Mouse (Mus musculus): ENCODE data around the gene Esam. TPM values are rescaled to one million over a fixed set of nuclear protein-coding genes. Genes with fewer than 3 reads are reported as not detected.

Gene Esam
- not detected for polyA plus RNA-seq (2017; shearing (Covaris generic))

DNA sequence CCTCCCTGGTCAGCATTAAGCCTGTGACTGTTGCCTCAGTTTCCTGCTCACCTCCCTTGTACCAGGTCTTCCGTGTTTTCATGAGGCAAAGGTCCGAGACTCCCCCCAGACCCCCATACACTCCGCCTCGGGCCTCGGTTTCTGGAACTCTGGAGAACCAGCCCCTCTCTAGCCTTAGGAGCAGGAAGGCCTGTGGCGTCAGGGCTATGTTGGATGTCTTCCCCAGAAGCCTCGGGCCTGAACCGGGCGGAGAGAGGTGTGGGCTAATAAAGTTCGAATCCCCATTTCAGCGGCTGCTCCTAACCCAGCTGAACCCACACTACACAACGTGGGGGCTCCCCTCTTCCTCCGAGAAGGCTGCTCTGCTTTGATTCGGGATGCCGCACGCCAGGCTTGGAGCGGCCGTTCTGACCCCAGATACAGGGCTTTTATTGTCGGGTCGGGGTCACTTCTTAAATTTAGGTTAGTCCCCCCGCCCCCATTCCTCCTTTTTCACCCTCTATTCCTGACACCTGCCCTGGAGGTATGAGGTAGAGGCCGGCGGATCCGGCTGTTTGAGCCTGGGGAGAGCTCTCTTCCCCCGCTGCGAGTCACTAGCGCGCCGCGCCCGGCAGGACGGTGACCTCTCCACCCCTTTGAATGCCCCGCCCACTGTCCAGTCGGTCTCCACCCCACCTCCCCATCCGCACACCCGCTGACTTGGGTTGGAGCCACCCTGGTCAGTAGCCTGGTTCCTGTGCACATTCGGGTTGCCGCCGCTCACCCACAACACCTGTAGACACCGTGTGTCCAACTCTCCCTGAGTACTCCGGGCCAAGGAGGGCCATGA is at the start of gene Esam:
Gene Esam, plus strand, starts transcription at position 683 of the 829 bp plus-strand sequence.

GRCm38 (mm10) chr9:37488611-37489396 is 39.1 kb upstream of the Esam start, which contains the start of gene Msantd2:
Gene Msantd2, plus strand, starts transcription at chr9:37489319.

GRCm38 (mm10) chr9:37539170-37540025 is 11.5 kb downstream of the Esam start, which contains the start of gene Vsig2:
Gene Vsig2, plus strand, starts transcription at chr9:37539255.

DNA sequence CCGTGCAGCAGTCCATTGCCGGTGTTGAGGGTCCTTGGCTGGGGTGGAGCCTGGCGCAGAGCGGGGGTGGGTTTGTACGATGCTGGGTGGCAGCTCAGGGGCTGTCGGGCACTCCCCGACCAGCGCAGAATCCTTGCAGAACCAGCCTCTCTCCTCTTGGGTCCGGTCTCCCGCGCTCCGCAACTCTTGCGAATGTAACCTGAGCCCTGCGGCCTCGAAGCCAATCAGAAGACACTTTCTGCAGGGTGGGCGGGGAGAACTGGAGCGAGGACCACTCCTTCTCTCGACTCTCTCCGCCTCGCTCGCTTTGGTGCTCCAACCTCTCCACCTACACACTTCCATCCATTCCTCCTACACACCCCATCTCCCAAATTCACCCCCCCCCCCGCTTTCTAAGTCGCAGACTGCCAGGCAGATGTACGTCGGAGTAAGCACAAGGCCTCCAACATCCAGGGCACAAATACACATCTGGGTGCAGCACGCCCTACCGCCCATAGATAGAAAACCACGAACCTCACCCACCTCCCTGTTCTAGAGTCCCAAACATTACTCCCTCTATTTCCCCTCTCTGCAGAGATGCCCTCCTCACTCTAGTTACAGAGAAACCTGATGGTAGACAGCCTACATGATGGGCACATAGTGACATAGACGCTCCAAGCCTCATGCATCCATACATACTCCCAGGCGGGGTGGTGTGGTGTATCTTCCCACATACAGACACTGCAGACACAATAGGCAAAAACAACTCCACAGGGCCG is 24.8 kb downstream of the Esam start, which contains the start of gene Nrgn:
Gene Nrgn, minus strand, starts transcription at position 369 of the 758 bp plus-strand sequence.

DNA sequence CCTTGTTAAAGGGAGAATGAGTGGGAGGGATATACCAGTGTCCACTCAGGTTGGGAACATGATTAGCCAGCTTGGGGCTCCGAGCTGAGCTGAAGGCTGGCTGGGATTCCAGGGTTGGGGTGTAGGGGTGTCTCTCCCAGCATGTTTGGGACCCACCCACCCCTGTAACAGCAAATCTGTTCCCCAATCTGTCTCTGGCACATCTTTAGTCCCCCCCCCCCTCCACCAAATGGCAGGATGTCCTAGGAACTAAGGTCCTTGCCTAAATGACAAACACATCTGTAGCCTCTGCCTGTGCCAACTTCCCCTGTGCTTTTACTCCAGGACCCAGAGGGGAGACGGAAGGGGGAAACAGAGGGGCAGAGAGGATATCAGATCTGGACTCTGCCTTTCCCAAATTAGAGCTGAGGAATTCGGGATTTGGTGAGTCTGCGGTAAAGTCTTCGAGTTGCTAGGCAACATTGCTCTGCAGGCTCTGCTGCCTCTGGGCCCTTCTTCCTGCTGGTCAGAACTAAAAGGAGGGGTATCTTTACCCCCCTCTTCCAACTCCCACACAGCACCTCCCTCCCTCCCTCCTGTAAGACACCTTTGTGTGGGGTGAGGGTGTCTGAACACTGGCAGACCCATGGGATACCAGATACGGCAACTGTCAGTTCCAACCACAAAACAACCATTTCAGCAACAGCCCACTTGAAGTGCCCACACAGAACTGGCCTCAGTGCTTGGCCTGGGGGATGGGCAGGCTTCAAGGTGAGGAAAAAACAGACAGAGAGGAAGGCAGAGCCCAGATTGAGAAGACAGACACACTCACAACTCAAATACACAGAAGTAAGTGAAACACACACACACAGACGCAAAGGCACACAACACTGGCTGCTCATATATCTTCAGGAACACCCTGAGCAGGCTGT is 27.2 kb downstream of the Esam start, which contains the start of gene Siae:
Gene Siae, plus strand, starts transcription at position 861 of the 911 bp plus-strand sequence.

Other genes starting within 250 kb of the Esam start
- 6.2 TPM for gene Ccdc15, start 179.6 kb upstream of the Esam start, polyA plus RNA-seq (2017; shearing (Covaris generic))
- not detected for gene Hepacam, start 160.7 kb upstream of the Esam start, polyA plus RNA-seq (2017; shearing (Covaris generic))
- not detected for gene Robo4, start 126.2 kb upstream of the Esam start, polyA plus RNA-seq (2017; shearing (Covaris generic))
- gene Robo3, start 94.8 kb upstream of the Esam start, polyA plus RNA-seq (2017; shearing (Covaris generic)): not detected
- gene Msantd2, start 38.8 kb upstream of the Esam start, polyA plus RNA-seq (2017; shearing (Covaris generic)): 40.0 TPM
- gene Vsig2, start 11.2 kb downstream of the Esam start, polyA plus RNA-seq (2017; shearing (Covaris generic)): not detected
- gene Nrgn, start 24.8 kb downstream of the Esam start, polyA plus RNA-seq (2017; shearing (Covaris generic)): 1.8 TPM
- gene Siae, start 27.6 kb downstream of the Esam start, polyA plus RNA-seq (2017; shearing (Covaris generic)): 11.9 TPM
- gene Spa17, start 85.6 kb downstream of the Esam start, polyA plus RNA-seq (2017; shearing (Covaris generic)): 0.95 TPM
- gene Tbrg1, start 129.2 kb downstream of the Esam start, polyA plus RNA-seq (2017; shearing (Covaris generic)): 127 TPM
- not detected for gene Panx3, start 141.2 kb downstream of the Esam start, polyA plus RNA-seq (2017; shearing (Covaris generic))
- 0.17 TPM for gene Olfr160, start 188.2 kb downstream of the Esam start, polyA plus RNA-seq (2017; shearing (Covaris generic))
- gene Olfr874, start 217.0 kb downstream of the Esam start, polyA plus RNA-seq (2017; shearing (Covaris generic)): not detected
- gene Olfr875, start 243.8 kb downstream of the Esam start, polyA plus RNA-seq (2017; shearing (Covaris generic)): not detected